ENCODE assay signal across 19 mouse cellular contexts in the genomic region with DNA sequence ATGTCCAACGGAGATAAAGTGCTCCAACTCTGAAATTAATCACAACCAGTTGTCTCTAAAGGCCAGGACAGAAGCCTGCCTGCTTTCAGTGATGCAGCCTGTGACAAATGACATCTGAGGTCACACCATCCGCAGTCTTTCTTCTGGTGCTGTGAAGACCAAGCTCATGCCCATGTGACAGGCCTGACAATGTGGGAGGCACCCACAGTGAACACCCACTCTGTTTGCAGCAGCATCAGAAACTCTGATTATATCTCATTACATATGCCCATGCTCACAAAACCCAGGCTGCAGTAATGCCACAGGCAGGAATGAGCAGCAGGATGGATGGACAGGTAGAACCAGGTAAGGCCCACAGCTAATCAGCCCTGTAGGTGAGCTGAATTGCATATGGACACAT.
A peak's percentile ranks its signal among the peaks of the same experiment; 100 is the strongest.
DNase-seq lines count a peak whose midpoint lies in the region; ATAC-seq and TF ChIP-seq lines count a peak whose summit lies in the region.
"Had no signal": no experiment of that assay in that cellular context is flagged by ENCODE, and none has a peak within 500 bp of the region (broad histone marks: within the 10 kb centered on the region; RNA-seq: fewer than 3 reads in every experiment).

No protein-coding gene starts in this region.

- no peak for TF ChIP-seq EP300 in liver, postnatal 0 days (IDR thresholded peaks at IDR 0.05; ENCODE audit: low read depth)

- no peak for TF ChIP-seq CTCF in liver, postnatal 0 days (IDR thresholded peaks at IDR 0.05; ENCODE audit: low read depth)

- no peak overlapping the region for H3K4me3 ChIP-seq in forebrain, embryonic 13.5 days
- H3K4me3 ChIP-seq in forebrain, embryonic 15.5 days: no peak overlapping the region
- no peak overlapping the region for H3K4me3 ChIP-seq in hindbrain, embryonic 16.5 days (ENCODE audit: low read length)
- no peak overlapping the region for H3K4me3 ChIP-seq in hindbrain, embryonic 14.5 days (replicated peaks; ENCODE audit: low read length)
- no peak overlapping the region for H3K4me3 ChIP-seq in liver, postnatal 0 days (ENCODE audit: low read depth, low read length)
- H3K4me3 ChIP-seq: embryonic facial prominence, embryonic 15.5 days; gastrocnemius, adult 2 months; heart, embryonic 13.5 days had no signal

- ATAC-seq in forebrain, embryonic 13.5 days: 0 out of 2 replicates have a peak, but pooled peaks have one; percentile 41
- ATAC-seq in forebrain, embryonic 15.5 days (replicated peaks): no peak
- peak; percentile 45 for ATAC-seq in hindbrain, embryonic 16.5 days
- ATAC-seq in hindbrain, embryonic 14.5 days (ENCODE audit: low FRiP score): no peak
- ATAC-seq in liver, postnatal 0 days: no peak
- ATAC-seq: activated CD4-positive, CD25-positive, alpha-beta regulatory T cell, adult 4 months; CD4-positive, CD25-positive, alpha-beta regulatory T cell, adult 4 months; inflammation-experienced regulatory T-cells, adult 6 months had no signal

- no peak overlapping the region for H3K27ac ChIP-seq in forebrain, embryonic 13.5 days
- H3K27ac ChIP-seq in forebrain, embryonic 15.5 days (replicated peaks): no peak overlapping the region
- H3K27ac ChIP-seq in hindbrain, embryonic 16.5 days (ENCODE audit: low read depth, low read length): no peak overlapping the region
- no peak overlapping the region for H3K27ac ChIP-seq in hindbrain, embryonic 14.5 days
- H3K27ac ChIP-seq in liver, postnatal 0 days (ENCODE audit: low read depth): no peak overlapping the region
- H3K27ac ChIP-seq: embryonic facial prominence, embryonic 15.5 days; gastrocnemius, adult 2 months; heart, embryonic 13.5 days had no signal

- H3K9me3 ChIP-seq in forebrain, embryonic 13.5 days (replicated peaks): no peaks in the 10 kb centered on the region
- H3K9me3 ChIP-seq in forebrain, embryonic 15.5 days: no peaks in the 10 kb centered on the region
- no peaks in the 10 kb centered on the region for H3K9me3 ChIP-seq in hindbrain, embryonic 16.5 days (ENCODE audit: control insufficient read depth, low read length)
- H3K9me3 ChIP-seq in hindbrain, embryonic 14.5 days (ENCODE audit: control insufficient read depth, low read length): no peaks in the 10 kb centered on the region
- H3K9me3 ChIP-seq in liver, postnatal 0 days (ENCODE audit: low read length): no peaks in the 10 kb centered on the region
- H3K9me3 ChIP-seq: embryonic facial prominence, embryonic 15.5 days; heart, embryonic 13.5 days had no signal

- H3K36me3 ChIP-seq in forebrain, embryonic 13.5 days (ENCODE audit: poor library complexity, severe bottlenecking): no peaks in the 10 kb centered on the region
- H3K36me3 ChIP-seq in forebrain, embryonic 15.5 days: no peaks in the 10 kb centered on the region
- no peaks in the 10 kb centered on the region for H3K36me3 ChIP-seq in hindbrain, embryonic 16.5 days (ENCODE audit: control insufficient read depth, insufficient read depth, low read length)
- no peaks in the 10 kb centered on the region for H3K36me3 ChIP-seq in hindbrain, embryonic 14.5 days (replicated peaks; ENCODE audit: control insufficient read depth, insufficient read depth)
- no peaks in the 10 kb centered on the region for H3K36me3 ChIP-seq in liver, postnatal 0 days (replicated peaks; ENCODE audit: insufficient read depth, low read length)
- H3K36me3 ChIP-seq: embryonic facial prominence, embryonic 15.5 days; heart, embryonic 13.5 days had no signal

- H3K27me3 ChIP-seq in forebrain, embryonic 13.5 days: peaks cover 34% of the 10 kb centered on the region
- H3K27me3 ChIP-seq in forebrain, embryonic 15.5 days: 0 out of 2 replicates have a peak, but pooled peaks cover 9% of the 10 kb centered on the region
- 0 out of 2 replicates have a peak, but pooled peaks cover 4% of the 10 kb centered on the region for H3K27me3 ChIP-seq in hindbrain, embryonic 16.5 days (replicated peaks; ENCODE audit: control insufficient read depth, insufficient read depth, low read length)
- H3K27me3 ChIP-seq in hindbrain, embryonic 14.5 days (ENCODE audit: control insufficient read depth, insufficient read depth, low read length): no peaks in the 10 kb centered on the region
- H3K27me3 ChIP-seq in liver, postnatal 0 days (ENCODE audit: insufficient read depth, low read length): 0 out of 2 replicates have a peak, but pooled peaks cover 2% of the 10 kb centered on the region

- no peak overlapping the region for H3K9ac ChIP-seq in forebrain, embryonic 13.5 days
- H3K9ac ChIP-seq in forebrain, embryonic 15.5 days (replicated peaks): no peak overlapping the region
- no peak overlapping the region for H3K9ac ChIP-seq in hindbrain, embryonic 16.5 days (ENCODE audit: low read depth, low read length)
- H3K9ac ChIP-seq in hindbrain, embryonic 14.5 days: no peak overlapping the region
- H3K9ac ChIP-seq in liver, postnatal 0 days (replicated peaks): no peak overlapping the region
- H3K9ac ChIP-seq: embryonic facial prominence, embryonic 15.5 days; heart, embryonic 13.5 days had no signal

- H3K4me1 ChIP-seq in forebrain, embryonic 13.5 days: peaks cover 17% of the 10 kb centered on the region
- H3K4me1 ChIP-seq in forebrain, embryonic 15.5 days: peaks cover 16% of the 10 kb centered on the region
- peaks cover 7% of the 10 kb centered on the region for H3K4me1 ChIP-seq in hindbrain, embryonic 16.5 days (ENCODE audit: control insufficient read depth, insufficient read depth, low read depth, low read length)
- peaks cover 17% of the 10 kb centered on the region; the same call in 1 of the 2 replicates for H3K4me1 ChIP-seq in hindbrain, embryonic 14.5 days (replicated peaks; ENCODE audit: control insufficient read depth, insufficient read depth, low read length)
- no peaks in the 10 kb centered on the region for H3K4me1 ChIP-seq in liver, postnatal 0 days (ENCODE audit: insufficient read depth)

- DNase-seq in hindbrain, embryonic 14.5 days (ENCODE audit: low spot score): no peak
- DNase-seq in liver, postnatal 0 days: peak; percentile 3
- DNase-seq in liver: no peak
- DNase-seq in brain, adult 2 months (ENCODE audit: low read depth, low spot score): peak; percentile 55
- no peak for DNase-seq in spleen, postnatal 10 days (ENCODE audit: low spot score in 2 of 2)
- DNase-seq: adrenal gland, postnatal 25 days; gastrocnemius, adult 2 months; kidney, adult 2 months; lung, adult 18-20 months; lung, postnatal 14 days; thymus, postnatal 14 days had no signal

- no peak overlapping the region for H3K4me2 ChIP-seq in forebrain, embryonic 13.5 days
- no peak overlapping the region for H3K4me2 ChIP-seq in forebrain, embryonic 15.5 days (replicated peaks)
- no peak overlapping the region for H3K4me2 ChIP-seq in hindbrain, embryonic 16.5 days (ENCODE audit: low read length)
- H3K4me2 ChIP-seq in hindbrain, embryonic 14.5 days (replicated peaks): no peak overlapping the region
- no peak overlapping the region for H3K4me2 ChIP-seq in liver, postnatal 0 days (ENCODE audit: low read depth, low read length)

- WGBS in forebrain, embryonic 13.5 days: 58% methylated on average over 2 of the region's 2 CpGs
- 69% methylated on average over 2 of the region's 2 CpGs for WGBS in forebrain, embryonic 15.5 days
- WGBS in hindbrain, embryonic 16.5 days: 35% methylated on average over 2 of the region's 2 CpGs
- WGBS in hindbrain, embryonic 14.5 days: 38% methylated on average over 2 of the region's 2 CpGs
- WGBS in liver, postnatal 0 days (ENCODE audit: insufficient replicate concordance): 66% methylated on average over 2 of the region's 2 CpGs

Comparison
In these comparisons a context has a peak if more than half of its experiments do, and no peak if none do; other contexts are left out.
1. ATAC-seq: peak in forebrain, embryonic 13.5 days (single experiment) and hindbrain, embryonic 16.5 days (single experiment); none in forebrain, embryonic 15.5 days (single experiment), hindbrain, embryonic 14.5 days (single experiment) and liver, postnatal 0 days (single experiment).
2. DNase-seq: peak in liver, postnatal 0 days (single experiment) and brain, adult 2 months (single experiment); none in hindbrain, embryonic 14.5 days (single experiment), liver (single experiment) and spleen, postnatal 10 days (0 of 2).